Mouse (Mus musculus) limb, embryonic 14.5 days (tissue): ENCODE data around the gene Gm17359. TPM values are rescaled to one million over a fixed set of nuclear protein-coding genes. Genes with fewer than 3 reads are reported as not detected.

Experiments used
- ATAC-seq: fragments of 200-750 bp; cut with Nextera tagmentation; 2 replicates; pipeline ENCODE4 v1.8.0; 2017; ENCODE audit warnings: low read depth, moderate number of reproducible peaks, moderate TSS enrichment; ENCODE audit not compliant: low FRiP score
- DNase-seq: peaks from one replicate; pipeline ENCODE4 v3.0.0-alpha.2; 2015; ENCODE audit warnings: low spot score
- H3K27ac ChIP-seq: fragments of 300-500 bp; sonication (generic); replicated peaks from 2 replicates; pipeline ENCODE4 v1.5.1; 2014; ENCODE audit warnings: low read depth, mild to moderate bottlenecking, low read length, moderate library complexity, mixed read lengths
- H3K27me3 ChIP-seq: fragments of 300-500 bp; sonication (generic); 2 replicates; pipeline ENCODE4 v1.6.1; 2014; ENCODE audit warnings: low read length, mixed read lengths; ENCODE audit not compliant: control insufficient read depth, insufficient read depth
- H3K36me3 ChIP-seq: fragments of 300-500 bp; sonication (generic); 2 replicates; pipeline ENCODE4 v1.6.1; 2014; ENCODE audit warnings: mild to moderate bottlenecking, low read length, moderate library complexity, mixed read lengths; ENCODE audit not compliant: control insufficient read depth, insufficient read depth
- H3K4me1 ChIP-seq: fragments of 300-500 bp; sonication (generic); 2 replicates; pipeline ENCODE4 v1.6.1; 2014; ENCODE audit warnings: antibody characterized with exemption, low read length, mixed read lengths; ENCODE audit not compliant: control insufficient read depth, insufficient read depth
- H3K4me2 ChIP-seq: fragments of 300-500 bp; sonication (generic); replicated peaks from 2 replicates; pipeline ENCODE4 v1.6.1; 2014; ENCODE audit warnings: low read depth, mild to moderate bottlenecking, low read length, moderate library complexity; ENCODE audit not compliant: severe bottlenecking
- H3K4me3 ChIP-seq: fragments of 300-500 bp; sonication (generic); replicated peaks from 2 replicates; pipeline ENCODE4 v1.5.1; 2014; ENCODE audit warnings: low read length
- H3K9ac ChIP-seq: fragments of 300-500 bp; sonication (generic); 2 replicates; pipeline ENCODE4 v1.6.1; 2014; ENCODE audit warnings: mild to moderate bottlenecking, low read depth, low read length, moderate library complexity; ENCODE audit not compliant: severe bottlenecking
- H3K9me3 ChIP-seq: fragments of 300-500 bp; sonication (generic); 2 replicates; pipeline ENCODE4 v1.6.1; 2016; ENCODE audit warnings: low read length; ENCODE audit not compliant: control insufficient read depth
- POLR2A ChIP-seq: fragments of 200-500 bp; IDR thresholded peaks from 2 replicates; pipeline ENCODE4 v1.8.0; 2012; ENCODE audit warnings: inconsistent platforms, mild to moderate bottlenecking, moderate library complexity, borderline replicate concordance; ENCODE audit not compliant: insufficient read depth, insufficient read length; ENCODE audit errors: extremely low read depth
- WGBS: fragments of 180-500 bp; shearing (Covaris S2); extraction: QIAGEN DNeasy Blood & Tissue Kit; methylation state at CpG from one replicate; pipeline ENCODE4 v1.1.7; 2014; 5-methylcytosine and 5-hydroxymethylcytosine counted together
- polyA plus RNA-seq, 2 experiments: library from polyadenylated mRNA; depleted of rRNA in 1 of 2; stranded (reverse) in 1 of 2; unstranded in 1 of 2; fragments of >200 nt; fragmentation: Nextera tagmentation in 1 of 2; extraction: Ambion mirVana in 1 of 2; gene quantifications; 2 replicates each; pipeline versions ENCODE4 v1.2.1 to v1.2.3; 2012 to 2014

Gene Gm17359
- polyA plus RNA-seq, 2 experiments, result not detected

DNA sequence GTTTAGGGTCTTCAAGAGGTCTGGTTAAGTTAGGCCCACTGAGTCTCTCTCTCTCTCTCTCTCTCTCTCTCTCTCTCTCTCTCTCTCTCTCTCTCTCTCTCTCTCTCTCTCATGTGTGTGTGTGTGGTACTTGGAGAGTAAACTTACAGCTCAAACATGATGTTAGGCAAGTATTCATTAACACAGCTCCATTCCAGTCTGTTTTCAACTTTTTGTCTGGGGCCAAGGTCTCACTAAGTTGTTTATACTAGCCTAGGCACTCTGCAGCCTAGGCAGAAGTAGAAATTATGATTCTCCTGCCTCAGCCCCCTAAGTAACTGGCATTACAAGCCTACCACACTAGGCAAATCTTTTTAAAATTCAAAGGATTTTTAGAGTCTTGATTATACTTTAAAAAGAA, 79.5 kb downstream of the Gm17359 start:
- no peak for TF ChIP-seq POLR2A
- Histone ChIP-seq H3K27ac (no peak overlapping the region), H3K4me1 (no peaks in the 10 kb centered on the region), H3K4me2 (no peak overlapping the region), H3K9me3 (no peaks in the 10 kb centered on the region), H3K9ac (no peak overlapping the region), H3K4me3 (no peak overlapping the region), H3K27me3 (no peaks in the 10 kb centered on the region), H3K36me3 (no peaks in the 10 kb centered on the region)
- no peak for DNase-seq
- ATAC-seq, result no peak

GRCm38 (mm10) chr3:79416944-79417680, 80.7 kb downstream of the Gm17359 start:
- H3K4me2 ChIP-seq, result no peak overlapping the region
- H3K27ac ChIP-seq, result no peak overlapping the region
- H3K9ac ChIP-seq, result no peak overlapping the region
- no peaks in the 10 kb centered on the region for H3K9me3 ChIP-seq
- peak; percentile 23 for DNase-seq
- H3K27me3 ChIP-seq, result no peaks in the 10 kb centered on the region
- no peak for ATAC-seq
- no peak overlapping the region for H3K4me3 ChIP-seq
- TF ChIP-seq POLR2A, result no peak
- H3K36me3 ChIP-seq, result no peaks in the 10 kb centered on the region
- H3K4me1 ChIP-seq, result no peaks in the 10 kb centered on the region
- 44% methylated on average over 4 of the region's 4 CpGs for WGBS

DNA sequence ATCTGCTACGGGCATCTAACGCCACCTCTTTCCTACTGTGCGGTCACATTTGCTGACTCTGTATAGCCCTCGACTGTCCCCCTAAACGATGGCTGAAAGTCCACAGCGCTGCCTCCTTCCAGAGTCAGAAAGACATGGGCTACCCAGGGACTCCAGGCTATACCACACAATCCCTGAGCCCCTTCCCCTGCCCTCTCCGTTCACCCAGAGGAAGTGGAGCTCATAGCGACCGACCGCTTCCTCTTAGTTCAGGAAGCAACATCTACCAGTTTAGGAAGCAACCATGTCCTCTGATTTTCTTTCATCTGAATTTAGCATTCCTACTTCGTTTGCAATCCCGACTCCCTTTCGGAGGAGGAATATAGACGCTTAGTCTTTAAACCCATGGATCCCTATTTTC, 82.5 kb downstream of the Gm17359 start:
- ATAC-seq (no peak), DNase-seq (no peak)
- no peak overlapping the region for H3K27ac ChIP-seq
- WGBS, result 86% methylated on average over 14 of the region's 14 CpGs
- TF ChIP-seq POLR2A, result no peak
- H3K4me3 ChIP-seq, result no peak overlapping the region
- no peaks in the 10 kb centered on the region for H3K27me3 ChIP-seq
- H3K9me3 ChIP-seq, result no peaks in the 10 kb centered on the region
- H3K4me2 ChIP-seq, result no peak overlapping the region
- H3K9ac ChIP-seq, result no peak overlapping the region
- no peaks in the 10 kb centered on the region for H3K4me1 ChIP-seq
- H3K36me3 ChIP-seq, result no peaks in the 10 kb centered on the region

DNA sequence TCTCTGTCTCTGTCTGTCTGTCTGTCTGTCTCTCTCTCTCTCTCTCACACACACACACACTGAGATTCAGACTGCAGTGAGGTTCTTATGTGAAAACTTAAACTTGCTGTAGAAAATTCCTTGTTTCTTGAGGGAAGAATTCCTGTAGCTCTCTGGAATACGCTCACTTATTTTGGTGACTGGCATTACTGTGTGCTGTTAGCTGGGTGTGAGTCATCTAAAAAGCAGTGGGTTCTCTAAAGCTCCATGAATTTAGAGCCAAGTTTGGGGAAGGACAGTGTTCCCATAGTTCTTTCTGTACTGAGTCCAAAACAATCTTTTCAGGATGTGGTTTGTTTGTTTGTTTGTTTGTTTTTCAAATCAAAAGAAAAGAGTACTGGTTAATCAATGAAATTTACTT, 89.0 kb downstream of the Gm17359 start:
- ATAC-seq, result no peak
- H3K27ac ChIP-seq, result no peak overlapping the region
- H3K9me3 ChIP-seq, result no peaks in the 10 kb centered on the region
- H3K4me2 ChIP-seq, result no peak overlapping the region
- no peak overlapping the region for H3K4me3 ChIP-seq
- no peak for TF ChIP-seq POLR2A
- H3K9ac ChIP-seq, result no peak overlapping the region
- WGBS, result 85% methylated on average over 1 of the region's 1 CpGs
- no peak for DNase-seq
- no peaks in the 10 kb centered on the region for H3K27me3 ChIP-seq
- H3K36me3 ChIP-seq, result no peaks in the 10 kb centered on the region
- H3K4me1 ChIP-seq, result no peaks in the 10 kb centered on the region

- Histone ChIP-seq H3K4me3 (no peak overlapping the region), H3K9me3 (no peaks in the 10 kb centered on the region), H3K9ac (no peak overlapping the region), H3K36me3 (no peaks in the 10 kb centered on the region), H3K4me2 (no peak overlapping the region), H3K27me3 (no peaks in the 10 kb centered on the region), H3K27ac (no peak overlapping the region), H3K4me1 (no peaks in the 10 kb centered on the region)
- ATAC-seq, result no peak
- no peak for TF ChIP-seq POLR2A
- no peak for DNase-seq
Measured at GRCm38 (mm10) chr3:79433593-79433992, 97.1 kb downstream of the Gm17359 start.
